Mouse (Mus musculus) intestine, embryonic 16.5 days (tissue): ENCODE results near the gene CK137956. TPM values are rescaled to one million over a fixed set of nuclear protein-coding genes. Genes with fewer than 3 reads are reported as not detected.

Experiments
- polyA plus RNA-seq: library from polyadenylated mRNA; unstranded; fragments of >200 nt; fragmentation: Nextera tagmentation; extraction: Ambion mirVana; gene quantifications from 2 replicates; pipeline ENCODE4 v1.2.1, GENCODE M21; 2015

CK137956 gene
- polyA plus RNA-seq, 1 experiment from 2014 or later = not detected

Other genes with a start within 250 kb of the CK137956 start
- gene Csmd2, start 16.9 kb upstream of the CK137956 start, polyA plus RNA-seq = 0.09 and 0.11 TPM in 2 replicates